Mouse (Mus musculus) intestine, postnatal 0 days (tissue): ENCODE measurements around the gene Ndufb4. TPM values are rescaled to one million over a fixed set of nuclear protein-coding genes. Genes with fewer than 3 reads are reported as not detected.

Experiments used
- ATAC-seq: fragments of 200-750 bp; cut with Nextera tagmentation; 2 replicates; pipeline ENCODE4 v1.8.0; 2017; ENCODE audit warnings: mild to moderate bottlenecking, moderate TSS enrichment, moderate library complexity
- H3K27ac ChIP-seq: fragments of 300-500 bp; sonication (generic); 2 replicates; pipeline ENCODE4 v1.5.1; 2014; ENCODE audit warnings: mild to moderate bottlenecking, low read depth, low read length, moderate library complexity
- H3K27me3 ChIP-seq: fragments of 300-500 bp; sonication (generic); replicated peaks from 2 replicates; pipeline ENCODE4 v1.6.1; 2014; ENCODE audit warnings: low read length, mixed read lengths; ENCODE audit not compliant: control insufficient read depth, insufficient read depth
- H3K36me3 ChIP-seq: fragments of 300-500 bp; sonication (generic); 2 replicates; pipeline ENCODE4 v1.6.1; 2014; ENCODE audit warnings: mild to moderate bottlenecking, moderate library complexity; ENCODE audit not compliant: control insufficient read depth, insufficient read depth
- H3K4me1 ChIP-seq: fragments of 300-500 bp; sonication (generic); replicated peaks from 2 replicates; pipeline ENCODE4 v1.6.1; 2014; ENCODE audit warnings: antibody characterized with exemption, low read length, mixed read lengths; ENCODE audit not compliant: control insufficient read depth, insufficient read depth
- H3K4me2 ChIP-seq: fragments of 300-500 bp; sonication (generic); replicated peaks from 2 replicates; pipeline ENCODE4 v1.6.1; 2014; ENCODE audit warnings: low read depth, mild to moderate bottlenecking, moderate library complexity
- H3K4me3 ChIP-seq: fragments of 300-500 bp; sonication (generic); 2 replicates; pipeline ENCODE4 v1.5.1; 2014; ENCODE audit warnings: low read depth, low read length
- H3K9ac ChIP-seq: fragments of 300-500 bp; sonication (generic); 2 replicates; pipeline ENCODE4 v1.6.1; 2014; ENCODE audit warnings: mild to moderate bottlenecking, low read depth, low read length
- H3K9me3 ChIP-seq: fragments of 300-500 bp; sonication (generic); 2 replicates; pipeline ENCODE4 v1.6.1; 2016; ENCODE audit warnings: mixed run types; ENCODE audit not compliant: control insufficient read depth
- CTCF ChIP-seq: sonication (generic); IDR thresholded peaks from 2 replicates; pipeline ENCODE4 v1.5.1; 2016; ENCODE audit warnings: low read depth, mild to moderate bottlenecking, control low read depth, antibody characterized with exemption, moderate library complexity
- WGBS: fragments of 180-500 bp; shearing (Covaris S2); extraction: QIAGEN DNeasy Blood & Tissue Kit; methylation state at CpG from one replicate; pipeline ENCODE4 v1.1.7; 2014; 5-methylcytosine and 5-hydroxymethylcytosine counted together
- polyA plus RNA-seq: library from polyadenylated mRNA; unstranded; fragments of >200 nt; fragmentation: Nextera tagmentation; extraction: Ambion mirVana; gene quantifications from 2 replicates; pipeline ENCODE4 v1.2.1, GENCODE M21; 2015

The Ndufb4 gene
- polyA plus RNA-seq, 1 experiment from 2014 or later: 117 TPM

GRCm38 (mm10) chr16:37685946-37686600, 31.8 kb upstream of the Ndufb4 start:
- H3K9ac ChIP-seq: no peak overlapping the region
- no peak for ATAC-seq
- no peak for TF ChIP-seq CTCF
- no peak overlapping the region for H3K4me2 ChIP-seq
- no peaks in the 10 kb centered on the region for H3K4me1 ChIP-seq
- H3K27me3 ChIP-seq: no peaks in the 10 kb centered on the region
- no peaks in the 10 kb centered on the region for H3K9me3 ChIP-seq
- no peak overlapping the region for H3K27ac ChIP-seq
- H3K36me3 ChIP-seq: no peaks in the 10 kb centered on the region
- 80% methylated on average over 6 of the region's 6 CpGs for WGBS
- H3K4me3 ChIP-seq: no peak overlapping the region

GRCm38 (mm10) chr16:37684634-37685441, 30.6 kb upstream of the Ndufb4 start:
- H3K4me1 ChIP-seq: no peaks in the 10 kb centered on the region
- H3K9ac ChIP-seq: peak overlapping the region; percentile 60; the same call in 1 of the 2 replicates
- H3K9me3 ChIP-seq: no peaks in the 10 kb centered on the region
- peak overlapping the region; percentile 46 for H3K4me3 ChIP-seq
- peak overlapping the region; percentile 46; the same call in 1 of the 2 replicates for H3K27ac ChIP-seq
- peak overlapping the region; percentile 74 for H3K4me2 ChIP-seq
- H3K27me3 ChIP-seq: no peaks in the 10 kb centered on the region
- no peaks in the 10 kb centered on the region for H3K36me3 ChIP-seq
- TF ChIP-seq CTCF: peak; percentile 90
- peak; percentile 45 for ATAC-seq
- 2% methylated on average over 25 of the region's 25 CpGs for WGBS

- 17% methylated on average over 8 of the region's 8 CpGs for WGBS
- no peak for TF ChIP-seq CTCF
- no peaks in the 10 kb centered on the region for H3K27me3 ChIP-seq
- peak overlapping the region; percentile 74 for H3K4me2 ChIP-seq
- no peak overlapping the region for H3K27ac ChIP-seq
- no peaks in the 10 kb centered on the region for H3K36me3 ChIP-seq
- no peak overlapping the region for H3K9ac ChIP-seq
- H3K4me3 ChIP-seq: peak overlapping the region; percentile 46
- no peak for ATAC-seq
- no peaks in the 10 kb centered on the region for H3K4me1 ChIP-seq
- no peaks in the 10 kb centered on the region for H3K9me3 ChIP-seq
These were observed 30.0 kb upstream of the Ndufb4 start for GRCm38 (mm10) chr16:37684259-37684633.

- no peaks in the 10 kb centered on the region for H3K36me3 ChIP-seq
- H3K27ac ChIP-seq: no peak overlapping the region; the same call in 1 of the 2 replicates
- H3K9me3 ChIP-seq: no peaks in the 10 kb centered on the region
- WGBS: 34% methylated on average over 16 of the region's 16 CpGs
- H3K9ac ChIP-seq: no peak overlapping the region
- H3K27me3 ChIP-seq: no peaks in the 10 kb centered on the region
- TF ChIP-seq CTCF: no peak
- H3K4me2 ChIP-seq: peak overlapping the region; percentile 74
- H3K4me3 ChIP-seq: no peak overlapping the region
- no peaks in the 10 kb centered on the region for H3K4me1 ChIP-seq
- ATAC-seq: no peak
These were observed 29.2 kb upstream of the Ndufb4 start for GRCm38 (mm10) chr16:37683154-37684130.

GRCm38 (mm10) chr16:37682309-37682975, 28.2 kb upstream of the Ndufb4 start:
- H3K9me3 ChIP-seq: no peaks in the 10 kb centered on the region
- no peak overlapping the region for H3K27ac ChIP-seq
- ATAC-seq: peak; percentile 40; the same call in 1 of the 2 replicates
- peak; percentile 85 for TF ChIP-seq CTCF
- H3K36me3 ChIP-seq: no peaks in the 10 kb centered on the region
- H3K9ac ChIP-seq: no peak overlapping the region
- H3K27me3 ChIP-seq: no peaks in the 10 kb centered on the region
- no peaks in the 10 kb centered on the region for H3K4me1 ChIP-seq
- WGBS: 42% methylated on average over 7 of the region's 7 CpGs
- no peak overlapping the region for H3K4me3 ChIP-seq
- H3K4me2 ChIP-seq: no peak overlapping the region
